Mouse (Mus musculus): ENCODE data around the gene Zfp775. TPM values are rescaled to one million over a fixed set of nuclear protein-coding genes. Genes with fewer than 3 reads are reported as not detected.

Gene Zfp775
- polyA plus RNA-seq, 1 experiment = 7.4 TPM

- Histone ChIP-seq H3K27me3 (ENCODE audit: control insufficient read depth, insufficient read depth, low read length) (no peaks in the 10 kb centered on the region), H3K4me1 (ENCODE audit: control insufficient read depth, insufficient read depth, low read length) (no peaks in the 10 kb centered on the region), H3K27ac (ENCODE audit: insufficient read depth, low read length) (no peak overlapping the region), H3K4me3 (replicated peaks; ENCODE audit: insufficient read depth, low read depth, low read length) (no peak overlapping the region)
- WGBS = 97% methylated on average over 2 of the region's 2 CpGs
- TF ChIP-seq POLR2A (IDR thresholded peaks at IDR 0.05; ENCODE audit: borderline replicate concordance, insufficient read depth, low read length) = no peak
- TF ChIP-seq CTCF (IDR thresholded peaks at IDR 0.05; ENCODE audit: borderline replicate concordance, insufficient read depth, low read depth, low read length) = no peak
- DNase-seq = no peak
Measured at GRCm38 (mm10) chr6:48635105-48635504, 33.2 kb downstream of the Zfp775 start.

DNA sequence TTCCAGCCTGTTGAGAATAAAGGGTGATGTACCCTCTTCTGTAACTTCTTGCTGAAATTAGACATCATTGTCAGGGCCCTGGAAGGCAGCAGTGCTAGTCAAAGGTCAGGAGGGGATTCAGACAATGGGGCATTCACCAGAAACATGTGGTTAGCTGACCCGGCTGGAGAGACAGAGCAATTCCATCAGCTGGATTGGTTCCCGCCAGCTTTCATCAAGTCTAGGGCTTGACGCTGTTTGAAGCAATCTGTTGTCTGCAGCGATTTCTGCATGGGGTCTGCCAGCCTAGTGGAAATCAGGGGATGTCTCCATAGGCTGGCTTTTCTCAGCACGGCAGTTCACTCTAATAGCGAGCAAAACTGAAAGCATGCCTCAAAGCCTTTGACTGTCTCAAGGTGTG is 34.7 kb downstream of the Zfp775 start:
- H3K27me3 ChIP-seq (ENCODE audit: control insufficient read depth, insufficient read depth, low read length) = no peaks in the 10 kb centered on the region
- H3K4me3 ChIP-seq (replicated peaks; ENCODE audit: insufficient read depth, low read depth, low read length) = no peak overlapping the region
- TF ChIP-seq POLR2A (IDR thresholded peaks at IDR 0.05; ENCODE audit: borderline replicate concordance, insufficient read depth, low read length) (no peak), CTCF (IDR thresholded peaks at IDR 0.05; ENCODE audit: borderline replicate concordance, insufficient read depth, low read depth, low read length) (no peak)
- H3K27ac ChIP-seq (ENCODE audit: insufficient read depth, low read length) = no peak overlapping the region
- no peaks in the 10 kb centered on the region for H3K4me1 ChIP-seq (ENCODE audit: control insufficient read depth, insufficient read depth, low read length)
- no peak for DNase-seq
- 27% methylated on average over 6 of the region's 6 CpGs for WGBS

GRCm38 (mm10) chr6:48637811-48638500 is 36.1 kb downstream of the Zfp775 start:
- WGBS = 47% methylated on average over 6 of the region's 6 CpGs
- H3K4me3 ChIP-seq (replicated peaks; ENCODE audit: insufficient read depth, low read depth, low read length) = no peak overlapping the region
- no peak for DNase-seq
- H3K4me1 ChIP-seq (ENCODE audit: control insufficient read depth, insufficient read depth, low read length) = no peaks in the 10 kb centered on the region
- H3K27ac ChIP-seq (ENCODE audit: insufficient read depth, low read length) = no peak overlapping the region
- TF ChIP-seq POLR2A (IDR thresholded peaks at IDR 0.05; ENCODE audit: borderline replicate concordance, insufficient read depth, low read length) (no peak), CTCF (IDR thresholded peaks at IDR 0.05; ENCODE audit: borderline replicate concordance, insufficient read depth, low read depth, low read length) (no peak)
- H3K27me3 ChIP-seq (ENCODE audit: control insufficient read depth, insufficient read depth, low read length) = no peaks in the 10 kb centered on the region

GRCm38 (mm10) chr6:48638553-48638952 is 36.7 kb downstream of the Zfp775 start:
- Histone ChIP-seq H3K27ac (ENCODE audit: insufficient read depth, low read length) (no peak overlapping the region), H3K4me3 (replicated peaks; ENCODE audit: insufficient read depth, low read depth, low read length) (no peak overlapping the region), H3K4me1 (ENCODE audit: control insufficient read depth, insufficient read depth, low read length) (no peaks in the 10 kb centered on the region), H3K27me3 (ENCODE audit: control insufficient read depth, insufficient read depth, low read length) (no peaks in the 10 kb centered on the region)
- TF ChIP-seq CTCF (IDR thresholded peaks at IDR 0.05; ENCODE audit: borderline replicate concordance, insufficient read depth, low read depth, low read length) = no peak
- TF ChIP-seq POLR2A (IDR thresholded peaks at IDR 0.05; ENCODE audit: borderline replicate concordance, insufficient read depth, low read length) = no peak
- no peak for DNase-seq
- 81% methylated on average over 2 of the region's 2 CpGs for WGBS

DNA sequence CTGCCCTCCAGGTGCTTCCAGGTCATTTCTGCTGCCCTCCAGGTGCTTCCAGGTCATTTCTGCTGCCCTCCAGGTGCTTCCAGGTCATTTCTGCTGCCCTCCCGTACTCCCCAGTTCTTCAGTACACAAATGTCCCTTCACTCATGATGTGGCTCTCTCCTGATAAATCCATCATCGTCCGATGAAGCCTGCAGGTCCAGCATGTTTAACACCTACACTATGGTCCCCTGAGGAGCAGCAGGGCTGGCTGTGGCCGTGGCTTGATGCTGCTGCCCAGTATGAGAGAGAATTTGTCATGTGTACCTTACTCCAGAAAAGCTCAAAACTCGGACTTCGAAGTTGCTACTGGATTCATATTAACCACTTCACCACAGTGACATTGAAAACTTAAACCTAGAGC is 39.5 kb downstream of the Zfp775 start:
- Histone ChIP-seq H3K27me3 (ENCODE audit: control insufficient read depth, insufficient read depth, low read length) (no peaks in the 10 kb centered on the region), H3K4me3 (replicated peaks; ENCODE audit: insufficient read depth, low read depth, low read length) (no peak overlapping the region), H3K27ac (ENCODE audit: insufficient read depth, low read length) (no peak overlapping the region), H3K4me1 (ENCODE audit: control insufficient read depth, insufficient read depth, low read length) (no peaks in the 10 kb centered on the region)
- DNase-seq = no peak
- WGBS = 71% methylated on average over 6 of the region's 6 CpGs
- no peak for TF ChIP-seq CTCF (IDR thresholded peaks at IDR 0.05; ENCODE audit: borderline replicate concordance, insufficient read depth, low read depth, low read length)
- TF ChIP-seq POLR2A (IDR thresholded peaks at IDR 0.05; ENCODE audit: borderline replicate concordance, insufficient read depth, low read length) = no peak

DNA sequence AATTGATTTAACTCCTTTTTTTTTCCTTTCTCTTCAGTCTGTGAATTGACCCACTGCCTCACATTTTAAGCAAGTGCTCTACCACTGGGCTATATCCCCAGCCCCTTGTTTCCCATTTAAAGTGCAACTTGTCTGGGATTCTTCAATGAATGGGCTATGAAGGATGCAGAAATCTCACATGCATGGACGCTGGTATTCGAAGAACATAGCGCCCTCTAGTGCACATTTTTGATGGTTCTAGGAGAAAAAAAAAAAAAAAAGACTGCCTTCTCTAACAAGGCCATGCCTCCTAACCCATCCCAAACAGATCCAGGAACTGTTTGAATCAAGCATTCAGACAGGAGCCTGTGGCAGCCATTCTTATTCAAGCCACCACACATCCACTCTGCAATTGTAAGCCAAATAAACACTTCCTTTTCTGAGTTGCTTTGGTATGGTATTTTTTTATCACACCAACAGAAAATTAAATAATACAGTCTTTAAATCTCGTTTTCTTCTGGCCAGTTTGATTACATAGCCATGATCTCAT is 41.0 kb downstream of the Zfp775 start:
- TF ChIP-seq POLR2A (IDR thresholded peaks at IDR 0.05; ENCODE audit: borderline replicate concordance, insufficient read depth, low read length) = no peak
- peak; percentile 45; the same call in 1 of the 2 replicates for TF ChIP-seq CTCF (IDR thresholded peaks at IDR 0.05; ENCODE audit: borderline replicate concordance, insufficient read depth, low read depth, low read length)
- 23% methylated on average over 4 of the region's 4 CpGs for WGBS
- Histone ChIP-seq H3K4me1 (ENCODE audit: control insufficient read depth, insufficient read depth, low read length) (no peaks in the 10 kb centered on the region), H3K27me3 (ENCODE audit: control insufficient read depth, insufficient read depth, low read length) (no peaks in the 10 kb centered on the region), H3K4me3 (replicated peaks; ENCODE audit: insufficient read depth, low read depth, low read length) (no peak overlapping the region), H3K27ac (ENCODE audit: insufficient read depth, low read length) (no peak overlapping the region)
- peak in 1 of 2 experiments; percentile 65 for DNase-seq

DNA sequence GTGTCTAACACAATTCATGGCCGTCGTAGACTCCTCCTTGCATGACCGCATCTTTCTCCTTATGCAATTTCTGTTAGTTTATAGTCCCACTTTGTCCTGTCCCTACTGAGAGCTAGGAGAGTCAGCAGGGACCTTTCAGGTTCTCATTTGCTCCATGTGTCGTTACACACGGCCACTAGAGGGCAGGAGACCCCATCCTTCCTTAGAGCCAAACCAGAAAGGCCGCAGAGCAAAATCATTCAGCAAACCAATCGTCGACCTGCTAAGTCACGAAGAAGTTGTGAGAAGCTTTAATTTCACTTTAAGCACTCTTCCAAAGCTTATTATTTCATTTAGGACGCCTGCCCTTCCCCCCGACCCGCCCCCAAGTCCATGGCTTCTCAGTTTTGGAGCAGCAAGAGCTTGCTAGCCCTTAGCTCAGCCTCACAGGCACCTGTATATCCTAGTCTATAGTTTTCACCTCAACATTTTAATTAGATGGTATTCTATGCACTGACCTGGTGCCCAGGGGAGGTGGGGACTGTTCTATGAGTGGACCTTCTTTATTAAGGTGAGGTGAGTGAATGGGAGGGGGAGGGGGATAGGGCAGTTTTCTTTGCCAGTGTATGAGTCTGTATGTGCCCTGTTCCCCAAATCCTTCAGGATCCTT is 43.9 kb downstream of the Zfp775 start:
- peak; percentile 83 for TF ChIP-seq CTCF (IDR thresholded peaks at IDR 0.05; ENCODE audit: borderline replicate concordance, insufficient read depth, low read depth, low read length)
- no peak for TF ChIP-seq POLR2A (IDR thresholded peaks at IDR 0.05; ENCODE audit: borderline replicate concordance, insufficient read depth, low read length)
- no peak overlapping the region for H3K27ac ChIP-seq (ENCODE audit: insufficient read depth, low read length)
- no peaks in the 10 kb centered on the region for H3K4me1 ChIP-seq (ENCODE audit: control insufficient read depth, insufficient read depth, low read length)
- peak; percentile 53 to 66 for DNase-seq
- no peak overlapping the region for H3K4me3 ChIP-seq (replicated peaks; ENCODE audit: insufficient read depth, low read depth, low read length)
- WGBS = 11% methylated on average over 12 of the region's 12 CpGs
- H3K27me3 ChIP-seq (ENCODE audit: control insufficient read depth, insufficient read depth, low read length) = no peaks in the 10 kb centered on the region

GRCm38 (mm10) chr6:48646309-48646690 is 44.4 kb downstream of the Zfp775 start:
- Histone ChIP-seq H3K4me1 (ENCODE audit: control insufficient read depth, insufficient read depth, low read length) (no peaks in the 10 kb centered on the region), H3K27me3 (ENCODE audit: control insufficient read depth, insufficient read depth, low read length) (no peaks in the 10 kb centered on the region), H3K4me3 (replicated peaks; ENCODE audit: insufficient read depth, low read depth, low read length) (no peak overlapping the region), H3K27ac (ENCODE audit: insufficient read depth, low read length) (no peak overlapping the region)
- no peak for DNase-seq
- TF ChIP-seq CTCF (IDR thresholded peaks at IDR 0.05; ENCODE audit: borderline replicate concordance, insufficient read depth, low read depth, low read length) = no peak
- TF ChIP-seq POLR2A (IDR thresholded peaks at IDR 0.05; ENCODE audit: borderline replicate concordance, insufficient read depth, low read length) = no peak
- WGBS = 88% methylated on average over 4 of the region's 4 CpGs

Measured in cerebellum, adult 2 months (tissue).